Mouse (Mus musculus) skeletal muscle tissue, postnatal 0 days (tissue): ENCODE measurements around the gene AC129217.1. TPM values are rescaled to one million over a fixed set of nuclear protein-coding genes. Genes with fewer than 3 reads are reported as not detected.

Source experiments
- microRNA-seq, 2 experiments: library from miRNA; unstranded; fragments of <30 nt; microRNA quantifications; one replicate each; pipeline ENCODE4; 2016
- polyA plus RNA-seq: library from polyadenylated mRNA; unstranded; fragments of >200 nt; fragmentation: Nextera tagmentation; extraction: Ambion mirVana; gene quantifications from 2 replicates; pipeline ENCODE4 v1.2.1, GENCODE M21; 2015

AC129217.1 gene
- polyA plus RNA-seq, 1 experiment from 2014 or later = not detected

Small RNA genes lying within 50 kb of the gene (microRNA-seq; reads per million reads assigned to microRNA genes)
- gene Mir5136 = 0 to 0.21 reads per million in 2 experiments

Other genes starting within 250 kb of the AC129217.1 start
- not detected in 2 replicates for gene Slc22a8, start 238.5 kb upstream of the AC129217.1 start, polyA plus RNA-seq
- not detected in 2 replicates for gene Slc22a6, start 211.7 kb upstream of the AC129217.1 start, polyA plus RNA-seq
- 0.02 and 0.03 TPM in 2 replicates for gene Chrm1, start 166.0 kb upstream of the AC129217.1 start, polyA plus RNA-seq
- gene Slc3a2, start 106.4 kb upstream of the AC129217.1 start, polyA plus RNA-seq = 43.4 and 65.1 TPM in 2 replicates
- 39.3 and 41.2 TPM in 2 replicates for gene Wdr74, start 93.9 kb upstream of the AC129217.1 start, polyA plus RNA-seq
- gene 1700092M07Rik, start 89.1 kb upstream of the AC129217.1 start, polyA plus RNA-seq = 0.66 TPM in 1 of 2 replicates, not detected in the other
- gene Stx5a, start 88.4 kb upstream of the AC129217.1 start, polyA plus RNA-seq = 66.0 and 69.0 TPM in 2 replicates
- 54.0 and 56.1 TPM in 2 replicates for gene Nxf1, start 72.7 kb upstream of the AC129217.1 start, polyA plus RNA-seq
- 154 and 161 TPM in 2 replicates for gene Tmem223, start 58.8 kb upstream of the AC129217.1 start, polyA plus RNA-seq
- gene Tmem179b, start 55.3 kb upstream of the AC129217.1 start, polyA plus RNA-seq = 45.0 and 52.0 TPM in 2 replicates
- 13.8 and 14.2 TPM in 2 replicates for gene Taf6l, start 43.4 kb upstream of the AC129217.1 start, polyA plus RNA-seq
- 106 and 107 TPM in 2 replicates for gene Polr2g, start 31.2 kb upstream of the AC129217.1 start, polyA plus RNA-seq
- 1.4 and 1.6 TPM in 2 replicates for gene Zbtb3, start 27.2 kb upstream of the AC129217.1 start, polyA plus RNA-seq
- 18.6 and 18.7 TPM in 2 replicates for gene Ttc9c, start 10.4 kb upstream of the AC129217.1 start, polyA plus RNA-seq
- 2.9 and 3.4 TPM in 2 replicates for gene Hnrnpul2, start 9.8 kb upstream of the AC129217.1 start, polyA plus RNA-seq
- gene Bscl2, start 7.7 kb downstream of the AC129217.1 start, polyA plus RNA-seq = 25.2 and 79.5 TPM in 2 replicates
- 0.43 and 0.46 TPM in 2 replicates for gene Gng3, start 9.4 kb downstream of the AC129217.1 start, polyA plus RNA-seq
- gene Lrrn4cl, start 21.0 kb downstream of the AC129217.1 start, polyA plus RNA-seq = 8.7 and 11.7 TPM in 2 replicates
- 164 and 180 TPM in 2 replicates for gene Ubxn1, start 41.7 kb downstream of the AC129217.1 start, polyA plus RNA-seq
- gene Uqcc3, start 51.1 kb downstream of the AC129217.1 start, polyA plus RNA-seq = 91.7 and 93.1 TPM in 2 replicates
- 28.4 and 33.6 TPM in 2 replicates for gene Lbhd1, start 54.0 kb downstream of the AC129217.1 start, polyA plus RNA-seq
- gene Gm49403, start 54.2 kb downstream of the AC129217.1 start, polyA plus RNA-seq = not detected in 2 replicates
- gene 1810009A15Rik, start 59.1 kb downstream of the AC129217.1 start, polyA plus RNA-seq = 34.6 and 42.1 TPM in 2 replicates
- not detected in 2 replicates for gene Gm49416, start 59.2 kb downstream of the AC129217.1 start, polyA plus RNA-seq
- 14.6 and 15.7 TPM in 2 replicates for gene Ints5, start 63.2 kb downstream of the AC129217.1 start, polyA plus RNA-seq
- gene Ganab, start 68.3 kb downstream of the AC129217.1 start, polyA plus RNA-seq = 23.3 and 26.7 TPM in 2 replicates
- gene B3gat3, start 90.6 kb downstream of the AC129217.1 start, polyA plus RNA-seq = 25.2 and 29.5 TPM in 2 replicates
- gene Rom1, start 99.6 kb downstream of the AC129217.1 start, polyA plus RNA-seq = 3.1 and 3.5 TPM in 2 replicates
- gene Eml3, start 99.8 kb downstream of the AC129217.1 start, polyA plus RNA-seq = 12.5 and 14.2 TPM in 2 replicates
- 51.8 and 59.1 TPM in 2 replicates for gene Mta2, start 112.1 kb downstream of the AC129217.1 start, polyA plus RNA-seq
- gene Tut1, start 124.1 kb downstream of the AC129217.1 start, polyA plus RNA-seq = 13.4 and 14.3 TPM in 2 replicates
- 377 and 401 TPM in 2 replicates for gene Eef1g, start 137.3 kb downstream of the AC129217.1 start, polyA plus RNA-seq
- gene Ahnak, start 159.5 kb downstream of the AC129217.1 start, polyA plus RNA-seq = 65.9 and 67.3 TPM in 2 replicates